Mouse (Mus musculus): ENCODE measurements at regions not wholly inside any gene's neighbourhood (a gene's known extent, or its start where the extent isn't known, plus 50 kb on each side); places are given as distances from the start of the nearest gene placed in this dataset.
A peak's percentile ranks its signal among the peaks of the same experiment; 100 is the strongest.
"Not testable (repeated sequence)": the region's sequence is repeated elsewhere in the genome, so short reads cannot be mapped to it uniquely, and the experiment has no call there.

GRCm38 (mm10) chr12:8089423-8090278 lies 112.2 kb downstream of the Apob start:
- Histone ChIP-seq H3K4me3 (ENCODE audit: low read depth, low read length) (no peak overlapping the region), H3K4me1 (ENCODE audit: control insufficient read depth, insufficient read depth, low read length) (no peaks in the 10 kb centered on the region), H3K4me2 (ENCODE audit: low read depth, low read length) (no peak overlapping the region), H3K36me3 (replicated peaks; ENCODE audit: control insufficient read depth, insufficient read depth, low read depth, low read length) (no peaks in the 10 kb centered on the region), H3K27ac (replicated peaks; ENCODE audit: low read depth, low read length) (no peak overlapping the region), H3K9me3 (replicated peaks; ENCODE audit: control insufficient read depth, low read length) (no peaks in the 10 kb centered on the region), H3K27me3 (ENCODE audit: control insufficient read depth, insufficient read depth, low read length) (no peaks in the 10 kb centered on the region), H3K9ac (replicated peaks; ENCODE audit: low read length) (no peak overlapping the region)
- WGBS: 67% methylated on average over 8 of the region's 8 CpGs
- ATAC-seq (replicated peaks; ENCODE audit: insufficient number of reproducible peaks, low FRiP score, low TSS enrichment, low read depth) (no peak), DNase-seq (ENCODE audit: low spot score) (no peak)

- ATAC-seq (replicated peaks; ENCODE audit: insufficient number of reproducible peaks, low FRiP score, low TSS enrichment, low read depth) (no peak), DNase-seq (ENCODE audit: low spot score) (no peak)
- Histone ChIP-seq H3K36me3 (replicated peaks; ENCODE audit: control insufficient read depth, insufficient read depth, low read depth, low read length) (no peaks in the 10 kb centered on the region), H3K4me2 (ENCODE audit: low read depth, low read length) (no peak overlapping the region), H3K27me3 (ENCODE audit: control insufficient read depth, insufficient read depth, low read length) (no peaks in the 10 kb centered on the region), H3K9ac (replicated peaks; ENCODE audit: low read length) (no peak overlapping the region), H3K27ac (replicated peaks; ENCODE audit: low read depth, low read length) (no peak overlapping the region), H3K4me1 (ENCODE audit: control insufficient read depth, insufficient read depth, low read length) (no peaks in the 10 kb centered on the region), H3K4me3 (ENCODE audit: low read depth, low read length) (no peak overlapping the region), H3K9me3 (replicated peaks; ENCODE audit: control insufficient read depth, low read length) (no peaks in the 10 kb centered on the region)
- 53% methylated on average over 2 of the region's 2 CpGs for WGBS
These were observed 112.8 kb downstream of the Apob start for GRCm38 (mm10) chr12:8090279-8090626.

- no peak overlapping the region for H3K4me3 ChIP-seq (ENCODE audit: low read depth, low read length)
- no peaks in the 10 kb centered on the region for H3K9me3 ChIP-seq (replicated peaks; ENCODE audit: control insufficient read depth, low read length)
- no peak overlapping the region for H3K9ac ChIP-seq (replicated peaks; ENCODE audit: low read length)
- H3K36me3 ChIP-seq (replicated peaks; ENCODE audit: control insufficient read depth, insufficient read depth, low read depth, low read length): no peaks in the 10 kb centered on the region
- DNase-seq (ENCODE audit: low spot score) (no peak), ATAC-seq (replicated peaks; ENCODE audit: insufficient number of reproducible peaks, low FRiP score, low TSS enrichment, low read depth) (no peak)
- H3K27ac ChIP-seq (replicated peaks; ENCODE audit: low read depth, low read length): no peak overlapping the region
- H3K4me1 ChIP-seq (ENCODE audit: control insufficient read depth, insufficient read depth, low read length): no peaks in the 10 kb centered on the region
- 73% methylated on average over 1 of the region's 1 CpGs for WGBS
- no peaks in the 10 kb centered on the region for H3K27me3 ChIP-seq (ENCODE audit: control insufficient read depth, insufficient read depth, low read length)
- H3K4me2 ChIP-seq (ENCODE audit: low read depth, low read length): no peak overlapping the region
These were observed 114.5 kb upstream of the Ldah start for GRCm38 (mm10) chr12:8093437-8093836.

- ATAC-seq (replicated peaks; ENCODE audit: insufficient number of reproducible peaks, low FRiP score, low TSS enrichment, low read depth): no peak
- WGBS: 66% methylated on average over 2 of the region's 2 CpGs
These were observed 112.0 kb upstream of the Ldah start for GRCm38 (mm10) chr12:8095946-8096345.

GRCm38 (mm10) chr12:8098395-8098794 lies 109.5 kb upstream of the Ldah start:
- not testable (repeated sequence) for H3K9me3 ChIP-seq (replicated peaks; ENCODE audit: control insufficient read depth, low read length); DNase-seq (ENCODE audit: low spot score); H3K9ac ChIP-seq (replicated peaks; ENCODE audit: low read length); H3K4me1 ChIP-seq (ENCODE audit: control insufficient read depth, insufficient read depth, low read length); H3K27ac ChIP-seq (replicated peaks; ENCODE audit: low read depth, low read length); ATAC-seq (replicated peaks; ENCODE audit: insufficient number of reproducible peaks, low FRiP score, low TSS enrichment, low read depth); H3K4me3 ChIP-seq (ENCODE audit: low read depth, low read length); H3K36me3 ChIP-seq (replicated peaks; ENCODE audit: control insufficient read depth, insufficient read depth, low read depth, low read length); H3K27me3 ChIP-seq (ENCODE audit: control insufficient read depth, insufficient read depth, low read length); H3K4me2 ChIP-seq (ENCODE audit: low read depth, low read length)
- 79% methylated on average over 2 of the region's 2 CpGs for WGBS

More at GRCm38 (mm10) chr12:8095946-8096345, 112.0 kb upstream of the Ldah start:
- H3K4me2 ChIP-seq (ENCODE audit: low read depth, low read length): no peak overlapping the region
- H3K9ac ChIP-seq (replicated peaks; ENCODE audit: low read length): no peak overlapping the region
- no peaks in the 10 kb centered on the region for H3K4me1 ChIP-seq (ENCODE audit: control insufficient read depth, insufficient read depth, low read length)
- no peak for DNase-seq (ENCODE audit: low spot score)
- H3K4me3 ChIP-seq (ENCODE audit: low read depth, low read length): no peak overlapping the region
- no peaks in the 10 kb centered on the region for H3K36me3 ChIP-seq (replicated peaks; ENCODE audit: control insufficient read depth, insufficient read depth, low read depth, low read length)
- no peaks in the 10 kb centered on the region for H3K27me3 ChIP-seq (ENCODE audit: control insufficient read depth, insufficient read depth, low read length)
- H3K27ac ChIP-seq (replicated peaks; ENCODE audit: low read depth, low read length): no peak overlapping the region
- no peaks in the 10 kb centered on the region for H3K9me3 ChIP-seq (replicated peaks; ENCODE audit: control insufficient read depth, low read length)

- H3K27ac ChIP-seq (replicated peaks; ENCODE audit: low read depth, low read length): no peak overlapping the region
- H3K36me3 ChIP-seq (replicated peaks; ENCODE audit: control insufficient read depth, insufficient read depth, low read depth, low read length): no peaks in the 10 kb centered on the region
- H3K4me3 ChIP-seq (ENCODE audit: low read depth, low read length): no peak overlapping the region
- no peak overlapping the region for H3K4me2 ChIP-seq (ENCODE audit: low read depth, low read length)
- no peaks in the 10 kb centered on the region for H3K4me1 ChIP-seq (ENCODE audit: control insufficient read depth, insufficient read depth, low read length)
- no peak for ATAC-seq (replicated peaks; ENCODE audit: insufficient number of reproducible peaks, low FRiP score, low TSS enrichment, low read depth)
- no peaks in the 10 kb centered on the region for H3K27me3 ChIP-seq (ENCODE audit: control insufficient read depth, insufficient read depth, low read length)
- no peak overlapping the region for H3K9ac ChIP-seq (replicated peaks; ENCODE audit: low read length)
- DNase-seq (ENCODE audit: low spot score): no peak
- WGBS: 78% methylated on average over 2 of the region's 2 CpGs
- no peaks in the 10 kb centered on the region for H3K9me3 ChIP-seq (replicated peaks; ENCODE audit: control insufficient read depth, low read length)
These were observed 108.8 kb upstream of the Ldah start for GRCm38 (mm10) chr12:8099114-8099513.

GRCm38 (mm10) chr12:8099821-8100220 lies 108.1 kb upstream of the Ldah start:
- no peak overlapping the region for H3K4me3 ChIP-seq (ENCODE audit: low read depth, low read length)
- 40% methylated on average over 2 of the region's 2 CpGs for WGBS

GRCm38 (mm10) chr12:8101837-8102236 lies 106.1 kb upstream of the Ldah start:
- no peaks in the 10 kb centered on the region for H3K9me3 ChIP-seq (replicated peaks; ENCODE audit: control insufficient read depth, low read length)
- H3K27me3 ChIP-seq (ENCODE audit: control insufficient read depth, insufficient read depth, low read length): no peaks in the 10 kb centered on the region
- no peak overlapping the region for H3K4me3 ChIP-seq (ENCODE audit: low read depth, low read length)
- no peaks in the 10 kb centered on the region for H3K36me3 ChIP-seq (replicated peaks; ENCODE audit: control insufficient read depth, insufficient read depth, low read depth, low read length)
- H3K4me1 ChIP-seq (ENCODE audit: control insufficient read depth, insufficient read depth, low read length): no peaks in the 10 kb centered on the region
- ATAC-seq (replicated peaks; ENCODE audit: insufficient number of reproducible peaks, low FRiP score, low TSS enrichment, low read depth): no peak
- H3K9ac ChIP-seq (replicated peaks; ENCODE audit: low read length): no peak overlapping the region
- WGBS: 76% methylated on average over 8 of the region's 8 CpGs
- no peak for DNase-seq (ENCODE audit: low spot score)
- H3K27ac ChIP-seq (replicated peaks; ENCODE audit: low read depth, low read length): no peak overlapping the region
- no peak overlapping the region for H3K4me2 ChIP-seq (ENCODE audit: low read depth, low read length)

More at GRCm38 (mm10) chr12:8099821-8100220, 108.1 kb upstream of the Ldah start:
- H3K9ac ChIP-seq (replicated peaks; ENCODE audit: low read length): no peak overlapping the region
- H3K36me3 ChIP-seq (replicated peaks; ENCODE audit: control insufficient read depth, insufficient read depth, low read depth, low read length): no peaks in the 10 kb centered on the region
- no peaks in the 10 kb centered on the region for H3K9me3 ChIP-seq (replicated peaks; ENCODE audit: control insufficient read depth, low read length)
- H3K4me2 ChIP-seq (ENCODE audit: low read depth, low read length): no peak overlapping the region
- no peaks in the 10 kb centered on the region for H3K27me3 ChIP-seq (ENCODE audit: control insufficient read depth, insufficient read depth, low read length)
- no peak for ATAC-seq (replicated peaks; ENCODE audit: insufficient number of reproducible peaks, low FRiP score, low TSS enrichment, low read depth)
- no peak overlapping the region for H3K27ac ChIP-seq (replicated peaks; ENCODE audit: low read depth, low read length)
- H3K4me1 ChIP-seq (ENCODE audit: control insufficient read depth, insufficient read depth, low read length): no peaks in the 10 kb centered on the region
- DNase-seq (ENCODE audit: low spot score): peak; percentile 66

Data from embryonic facial prominence, embryonic 11.5 days (tissue).